Mouse (Mus musculus): ENCODE results near the gene Crhbp.

DNA sequence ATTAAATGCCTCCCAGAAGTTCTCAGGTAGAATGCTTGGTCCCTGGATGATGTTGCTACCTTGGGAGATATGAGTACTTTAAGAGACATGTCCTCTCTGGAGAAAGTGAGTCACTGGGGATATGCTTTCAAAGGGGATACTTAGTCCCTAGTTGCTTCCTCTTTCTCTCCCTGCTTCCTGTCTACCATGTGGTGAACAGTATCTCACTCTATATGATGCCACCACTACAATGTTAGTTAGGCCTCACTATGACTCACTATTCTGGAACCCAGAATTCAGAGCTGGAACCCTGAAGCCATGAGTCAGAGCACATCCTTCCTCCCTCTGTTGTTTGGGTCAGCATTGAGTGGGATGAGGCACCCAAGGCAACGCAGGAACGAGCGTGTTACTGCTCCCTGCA, 17.2 kb downstream of the Crhbp start:
- TF ChIP-seq POLR2A (IDR thresholded peaks at IDR 0.05; ENCODE audit: insufficient read length, low read depth) (no peak), REST (IDR thresholded peaks at IDR 0.05; ENCODE audit: insufficient read depth, insufficient read length) (no peak), POLR2AphosphoS2 (IDR thresholded peaks at IDR 0.05; ENCODE audit: insufficient read length, low read depth) (no peak), TCF12 (IDR thresholded peaks at IDR 0.05; ENCODE audit: insufficient read depth, poor library complexity, severe bottlenecking) (no peak), USF1 (IDR thresholded peaks at IDR 0.05; ENCODE audit: low read depth) (no peak)

Measured in myocyte (in vitro differentiated cells).